Mouse (Mus musculus): Measurements from ENCODE around the gene Rnf8. TPM values are rescaled to one million over a fixed set of nuclear protein-coding genes. Genes with fewer than 3 reads are reported as not detected.
A peak's percentile ranks its signal among the peaks of the same experiment; 100 is the strongest.

Gene Rnf8
- polyA plus RNA-seq (2014; fragmentation: Nextera tagmentation; extraction: Ambion mirVana), result 118 and 129 TPM in 2 replicates

- Histone ChIP-seq H3K36me3 (replicated peaks; ENCODE audit: control insufficient read depth, insufficient read depth, low read depth, low read length) (peaks cover 2% of the 10 kb centered on the region; the same call in 1 of the 2 replicates), H3K9me3 (replicated peaks; ENCODE audit: control insufficient read depth, low read length) (no peaks in the 10 kb centered on the region), H3K4me1 (ENCODE audit: control insufficient read depth, insufficient read depth, low read length) (no peaks in the 10 kb centered on the region), H3K4me2 (ENCODE audit: low read depth, low read length) (peak within 1 kb of the TSS; percentile 87), H3K27me3 (ENCODE audit: control insufficient read depth, insufficient read depth, low read length) (no peaks in the 10 kb centered on the region), H3K4me3 (ENCODE audit: low read depth, low read length) (peak within 1 kb of the TSS; percentile 94), H3K9ac (replicated peaks; ENCODE audit: low read length) (peak within 1 kb of the TSS; percentile 96), H3K27ac (replicated peaks; ENCODE audit: low read depth, low read length) (peak within 1 kb of the TSS; percentile 92)
- DNase-seq (ENCODE audit: low spot score) (peak; percentile 97), ATAC-seq (replicated peaks; ENCODE audit: insufficient number of reproducible peaks, low FRiP score, low TSS enrichment, low read depth) (peak; percentile 90)
- WGBS, result 2% methylated on average over 47 of the region's 52 CpGs
Observed at GRCm38 (mm10) chr17:29614115-29615023, at the start of gene Rnf8, which contains the start of gene Gm28043. Rnf8 (plus strand) TSS chr17:29614790. Gm28043 (plus strand) TSS chr17:29614876.

- 99% methylated on average over 5 of the region's 5 CpGs for WGBS
- ATAC-seq (replicated peaks; ENCODE audit: insufficient number of reproducible peaks, low FRiP score, low TSS enrichment, low read depth), result no peak
Observed at GRCm38 (mm10) chr17:29565521-29565920, 49.1 kb upstream of the Rnf8 start.

GRCm38 (mm10) chr17:29568435-29568834, 46.2 kb upstream of the Rnf8 start:
- Histone ChIP-seq H3K9me3 (replicated peaks; ENCODE audit: control insufficient read depth, low read length) (no peaks in the 10 kb centered on the region), H3K4me2 (ENCODE audit: low read depth, low read length) (no peak overlapping the region), H3K27ac (replicated peaks; ENCODE audit: low read depth, low read length) (no peak overlapping the region), H3K36me3 (replicated peaks; ENCODE audit: control insufficient read depth, insufficient read depth, low read depth, low read length) (peaks cover 7% of the 10 kb centered on the region), H3K4me1 (ENCODE audit: control insufficient read depth, insufficient read depth, low read length) (no peaks in the 10 kb centered on the region), H3K27me3 (ENCODE audit: control insufficient read depth, insufficient read depth, low read length) (no peaks in the 10 kb centered on the region), H3K4me3 (ENCODE audit: low read depth, low read length) (no peak overlapping the region), H3K9ac (replicated peaks; ENCODE audit: low read length) (no peak overlapping the region)
- WGBS, result 88% methylated on average over 15 of the region's 15 CpGs
- ATAC-seq (replicated peaks; ENCODE audit: insufficient number of reproducible peaks, low FRiP score, low TSS enrichment, low read depth), result no peak
- DNase-seq (ENCODE audit: low spot score), result no peak

More at GRCm38 (mm10) chr17:29565521-29565920, 49.1 kb upstream of the Rnf8 start:
- Histone ChIP-seq H3K9ac (replicated peaks; ENCODE audit: low read length) (no peak overlapping the region), H3K36me3 (replicated peaks; ENCODE audit: control insufficient read depth, insufficient read depth, low read depth, low read length) (peaks cover under 1% of the 10 kb centered on the region), H3K9me3 (replicated peaks; ENCODE audit: control insufficient read depth, low read length) (no peaks in the 10 kb centered on the region), H3K27me3 (ENCODE audit: control insufficient read depth, insufficient read depth, low read length) (no peaks in the 10 kb centered on the region), H3K4me2 (ENCODE audit: low read depth, low read length) (no peak overlapping the region), H3K27ac (replicated peaks; ENCODE audit: low read depth, low read length) (no peak overlapping the region), H3K4me3 (ENCODE audit: low read depth, low read length) (no peak overlapping the region), H3K4me1 (ENCODE audit: control insufficient read depth, insufficient read depth, low read length) (no peaks in the 10 kb centered on the region)
- DNase-seq (ENCODE audit: low spot score), result no peak

GRCm38 (mm10) chr17:29569831-29570230, 44.8 kb upstream of the Rnf8 start:
- no peaks in the 10 kb centered on the region for H3K9me3 ChIP-seq (replicated peaks; ENCODE audit: control insufficient read depth, low read length)
- no peak overlapping the region for H3K4me2 ChIP-seq (ENCODE audit: low read depth, low read length)
- no peak overlapping the region for H3K9ac ChIP-seq (replicated peaks; ENCODE audit: low read length)
- no peaks in the 10 kb centered on the region for H3K4me1 ChIP-seq (ENCODE audit: control insufficient read depth, insufficient read depth, low read length)
- H3K27ac ChIP-seq (replicated peaks; ENCODE audit: low read depth, low read length), result no peak overlapping the region
- no peaks in the 10 kb centered on the region for H3K27me3 ChIP-seq (ENCODE audit: control insufficient read depth, insufficient read depth, low read length)
- DNase-seq (ENCODE audit: low spot score) (no peak), ATAC-seq (replicated peaks; ENCODE audit: insufficient number of reproducible peaks, low FRiP score, low TSS enrichment, low read depth) (no peak)
- no peak overlapping the region for H3K4me3 ChIP-seq (ENCODE audit: low read depth, low read length)
- peaks cover 7% of the 10 kb centered on the region for H3K36me3 ChIP-seq (replicated peaks; ENCODE audit: control insufficient read depth, insufficient read depth, low read depth, low read length)
- WGBS, result 92% methylated on average over 6 of the region's 6 CpGs

GRCm38 (mm10) chr17:29579579-29580126, 34.9 kb upstream of the Rnf8 start:
- Histone ChIP-seq H3K27ac (replicated peaks; ENCODE audit: low read depth, low read length) (no peak overlapping the region), H3K9ac (replicated peaks; ENCODE audit: low read length) (no peak overlapping the region), H3K4me2 (ENCODE audit: low read depth, low read length) (no peak overlapping the region), H3K36me3 (replicated peaks; ENCODE audit: control insufficient read depth, insufficient read depth, low read depth, low read length) (no peaks in the 10 kb centered on the region; the same call in 1 of the 2 replicates), H3K4me3 (ENCODE audit: low read depth, low read length) (no peak overlapping the region), H3K9me3 (replicated peaks; ENCODE audit: control insufficient read depth, low read length) (no peaks in the 10 kb centered on the region), H3K4me1 (ENCODE audit: control insufficient read depth, insufficient read depth, low read length) (no peaks in the 10 kb centered on the region), H3K27me3 (ENCODE audit: control insufficient read depth, insufficient read depth, low read length) (no peaks in the 10 kb centered on the region)
- ATAC-seq (replicated peaks; ENCODE audit: insufficient number of reproducible peaks, low FRiP score, low TSS enrichment, low read depth) (no peak), DNase-seq (ENCODE audit: low spot score) (no peak)
- 83% methylated on average over 4 of the region's 4 CpGs for WGBS

GRCm38 (mm10) chr17:29583569-29583968, 31.0 kb upstream of the Rnf8 start:
- no peak for DNase-seq (ENCODE audit: low spot score)
- 86% methylated on average over 5 of the region's 5 CpGs for WGBS
- H3K36me3 ChIP-seq (replicated peaks; ENCODE audit: control insufficient read depth, insufficient read depth, low read depth, low read length), result no peaks in the 10 kb centered on the region

GRCm38 (mm10) chr17:29584306-29584705, 30.3 kb upstream of the Rnf8 start:
- Histone ChIP-seq H3K4me1 (ENCODE audit: control insufficient read depth, insufficient read depth, low read length) (no peaks in the 10 kb centered on the region), H3K9ac (replicated peaks; ENCODE audit: low read length) (no peak overlapping the region), H3K9me3 (replicated peaks; ENCODE audit: control insufficient read depth, low read length) (no peaks in the 10 kb centered on the region), H3K36me3 (replicated peaks; ENCODE audit: control insufficient read depth, insufficient read depth, low read depth, low read length) (no peaks in the 10 kb centered on the region), H3K4me2 (ENCODE audit: low read depth, low read length) (no peak overlapping the region), H3K27ac (replicated peaks; ENCODE audit: low read depth, low read length) (no peak overlapping the region), H3K27me3 (ENCODE audit: control insufficient read depth, insufficient read depth, low read length) (no peaks in the 10 kb centered on the region), H3K4me3 (ENCODE audit: low read depth, low read length) (no peak overlapping the region)
- no peak for DNase-seq (ENCODE audit: low spot score)
- 78% methylated on average over 5 of the region's 5 CpGs for WGBS
- ATAC-seq (replicated peaks; ENCODE audit: insufficient number of reproducible peaks, low FRiP score, low TSS enrichment, low read depth), result no peak

More at GRCm38 (mm10) chr17:29583569-29583968, 31.0 kb upstream of the Rnf8 start:
- no peak for ATAC-seq (replicated peaks; ENCODE audit: insufficient number of reproducible peaks, low FRiP score, low TSS enrichment, low read depth)
- H3K27ac ChIP-seq (replicated peaks; ENCODE audit: low read depth, low read length), result no peak overlapping the region
- no peaks in the 10 kb centered on the region for H3K9me3 ChIP-seq (replicated peaks; ENCODE audit: control insufficient read depth, low read length)
- no peak overlapping the region for H3K4me2 ChIP-seq (ENCODE audit: low read depth, low read length)
- no peak overlapping the region for H3K9ac ChIP-seq (replicated peaks; ENCODE audit: low read length)
- H3K4me3 ChIP-seq (ENCODE audit: low read depth, low read length), result no peak overlapping the region
- H3K4me1 ChIP-seq (ENCODE audit: control insufficient read depth, insufficient read depth, low read length), result no peaks in the 10 kb centered on the region
- no peaks in the 10 kb centered on the region for H3K27me3 ChIP-seq (ENCODE audit: control insufficient read depth, insufficient read depth, low read length)

GRCm38 (mm10) chr17:29584737-29585136, 29.9 kb upstream of the Rnf8 start:
- no peak overlapping the region for H3K9ac ChIP-seq (replicated peaks; ENCODE audit: low read length)
- no peaks in the 10 kb centered on the region for H3K9me3 ChIP-seq (replicated peaks; ENCODE audit: control insufficient read depth, low read length)
- no peaks in the 10 kb centered on the region for H3K36me3 ChIP-seq (replicated peaks; ENCODE audit: control insufficient read depth, insufficient read depth, low read depth, low read length)

More at GRCm38 (mm10) chr17:29584737-29585136, 29.9 kb upstream of the Rnf8 start:
- no peak for DNase-seq (ENCODE audit: low spot score)
- Histone ChIP-seq H3K4me3 (ENCODE audit: low read depth, low read length) (no peak overlapping the region), H3K27ac (replicated peaks; ENCODE audit: low read depth, low read length) (no peak overlapping the region), H3K4me1 (ENCODE audit: control insufficient read depth, insufficient read depth, low read length) (no peaks in the 10 kb centered on the region), H3K4me2 (ENCODE audit: low read depth, low read length) (no peak overlapping the region), H3K27me3 (ENCODE audit: control insufficient read depth, insufficient read depth, low read length) (no peaks in the 10 kb centered on the region)
- ATAC-seq (replicated peaks; ENCODE audit: insufficient number of reproducible peaks, low FRiP score, low TSS enrichment, low read depth), result no peak
- WGBS, result 87% methylated on average over 3 of the region's 3 CpGs

All from embryonic facial prominence, embryonic 11.5 days (tissue).